Mouse (Mus musculus) right cerebral cortex, postnatal 36 days (tissue): Measurements from ENCODE around the gene Kcnb1.
A peak's percentile ranks its signal among the peaks of the same experiment; 100 is the strongest.

Source experiments
- DNase-seq, 2 experiments: peaks; one replicate each; pipeline ENCODE4 v3.0.0; 2022; ENCODE audit warnings: low spot score in 2 of 2, mixed read lengths in 1 of 2

Gene Kcnb1

DNA sequence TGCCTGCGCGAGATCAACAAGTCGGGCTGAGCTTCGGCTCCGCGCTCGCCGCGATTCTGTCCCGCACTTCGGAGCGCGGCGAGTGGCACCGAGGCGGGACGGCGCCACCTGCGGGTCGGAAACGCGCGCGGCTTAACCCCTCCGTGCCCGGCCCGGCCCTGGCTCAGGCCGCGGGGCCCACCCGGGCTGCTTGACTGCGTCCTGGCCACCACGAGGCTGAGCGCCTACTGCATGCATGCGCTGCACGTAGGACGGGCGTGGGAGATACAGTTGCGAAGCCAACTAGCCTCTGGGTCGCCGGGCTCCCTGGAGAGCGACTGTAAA is at the start of gene Kcnb1:
Gene Kcnb1 (minus strand): TSS at position 80 of the 324 bp plus-strand sequence.
- DNase-seq: peak; percentile 71 to 72

- no peak for DNase-seq
These were observed 49.3 kb upstream of the Kcnb1 start for GRCm38 (mm10) chr2:167239262-167239661.

- no peak for DNase-seq
These were observed 47.3 kb upstream of the Kcnb1 start for GRCm38 (mm10) chr2:167237224-167237623.

DNA sequence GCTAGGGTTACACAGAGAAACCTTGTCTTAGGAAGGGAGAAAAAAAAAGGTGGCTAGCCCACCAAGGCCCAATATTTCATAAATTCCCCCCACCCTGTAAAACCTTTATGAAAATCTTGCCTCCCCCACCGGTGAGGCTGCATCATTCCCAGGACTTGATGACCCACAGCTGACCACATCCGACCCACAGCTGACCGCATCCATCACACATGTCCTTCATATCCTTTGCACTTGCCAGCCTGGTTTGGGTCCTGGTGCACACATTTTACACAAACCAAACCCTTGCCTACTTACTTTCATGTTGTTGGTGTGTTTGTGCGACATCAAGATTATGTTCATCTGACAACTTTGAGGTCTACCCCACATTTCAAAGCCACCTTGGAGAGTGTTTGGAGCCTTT is 46.2 kb upstream of the Kcnb1 start:
- no peak for DNase-seq

GRCm38 (mm10) chr2:167235338-167236018 is 45.5 kb upstream of the Kcnb1 start:
- DNase-seq: no peak

DNA sequence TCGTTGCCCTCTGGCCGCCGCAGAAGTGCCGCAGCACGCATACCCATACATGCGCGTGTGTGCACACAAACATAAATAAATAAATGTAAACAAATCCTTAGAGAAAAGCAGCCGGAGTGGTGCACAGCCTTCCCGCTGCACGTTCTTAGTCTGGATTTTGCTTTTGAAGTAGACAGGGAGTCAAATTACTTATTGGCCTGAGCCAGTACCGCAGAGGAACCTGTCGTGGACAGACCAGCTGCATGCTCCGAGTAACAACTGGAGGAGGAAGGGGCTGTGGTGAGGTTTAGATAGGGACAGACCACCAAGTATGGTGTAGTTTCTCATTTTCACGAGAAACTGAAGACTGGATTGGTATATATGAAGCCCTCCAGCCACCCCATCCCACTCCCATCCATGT is 43.8 kb upstream of the Kcnb1 start:
- no peak for DNase-seq

- DNase-seq: no peak
These were observed 43.0 kb upstream of the Kcnb1 start for GRCm38 (mm10) chr2:167233009-167233335.

DNA sequence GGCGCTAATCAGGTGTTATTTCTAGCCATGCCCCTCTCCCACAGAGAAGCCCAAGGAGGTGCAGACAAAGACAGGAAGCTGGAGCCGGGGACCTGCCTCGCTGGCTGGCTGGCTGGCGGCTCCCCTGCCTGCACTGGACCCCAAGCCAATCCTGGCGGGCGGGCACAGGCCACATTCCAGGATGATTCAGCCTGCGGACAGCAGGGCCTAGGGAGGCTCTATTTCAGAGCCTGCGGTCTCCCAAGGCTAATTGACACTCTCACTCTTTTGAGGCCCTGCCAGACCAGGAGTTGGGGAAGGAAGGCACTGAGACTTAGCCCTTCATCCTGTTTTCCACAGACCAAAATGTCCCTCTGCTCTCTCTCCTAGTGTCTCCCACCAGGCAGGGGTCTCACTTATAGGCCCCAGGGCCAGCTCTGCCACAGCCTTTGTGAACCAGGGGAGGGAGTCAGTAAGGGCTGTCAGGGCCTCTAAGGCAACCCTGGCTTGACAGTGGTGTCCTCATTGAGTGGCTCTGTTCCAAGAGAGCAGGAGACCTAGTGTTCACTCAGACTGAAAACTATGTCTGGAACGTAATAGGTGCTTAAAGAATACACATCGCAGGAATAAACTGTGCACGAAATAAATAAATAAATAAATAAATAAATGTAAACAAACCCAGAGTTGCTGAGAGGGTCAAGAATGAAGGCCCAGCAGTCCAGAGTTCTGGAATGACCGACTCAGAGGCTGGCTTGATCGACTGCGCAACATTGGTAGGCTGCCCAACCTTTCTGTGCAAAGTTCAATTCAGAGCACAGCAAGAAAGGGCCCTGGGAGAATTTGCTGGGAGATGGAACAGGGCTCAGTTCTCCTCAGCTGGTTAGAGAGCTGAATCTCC is 42.4 kb upstream of the Kcnb1 start:
- DNase-seq: no peak

DNA sequence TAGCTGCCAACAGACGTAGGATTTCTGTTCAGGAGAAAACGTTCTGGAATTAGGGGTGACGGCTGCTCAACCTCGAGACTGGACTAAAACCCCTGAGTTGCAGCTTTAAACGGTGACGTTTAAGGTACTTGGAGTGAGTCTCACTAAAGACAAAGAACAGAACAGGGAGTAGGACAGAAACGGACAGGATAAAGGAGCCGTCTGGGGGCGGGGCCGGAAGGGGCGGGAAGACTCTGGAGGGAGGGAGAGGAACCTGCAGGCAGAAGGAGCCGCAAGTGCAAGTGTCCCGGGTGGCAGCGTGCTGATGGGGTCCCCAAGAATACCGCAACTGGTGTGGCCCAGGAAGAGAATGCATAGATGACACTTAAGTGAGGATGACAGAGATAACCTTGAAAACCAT is 40.6 kb upstream of the Kcnb1 start:
- no peak for DNase-seq

DNA sequence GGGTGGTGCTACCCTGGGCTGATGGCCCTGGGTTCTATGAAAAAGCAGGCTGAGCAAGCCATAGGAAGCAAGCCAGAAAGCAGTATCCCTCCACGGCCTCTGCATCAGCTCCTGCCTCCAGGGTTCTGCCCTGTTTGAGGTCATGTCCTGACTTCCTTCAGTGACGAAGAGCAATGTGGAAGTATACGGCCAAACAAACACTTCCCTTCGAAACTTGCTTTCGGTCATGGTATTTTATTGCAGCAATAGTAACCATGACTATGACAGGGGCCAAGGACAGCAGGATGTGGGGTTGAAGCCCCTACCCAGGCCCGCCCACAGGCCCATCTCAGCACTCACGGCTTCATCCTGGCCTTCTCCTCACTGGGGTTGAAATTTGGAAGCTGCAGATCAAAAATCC is 35.0 kb upstream of the Kcnb1 start:
- DNase-seq: no peak

- DNase-seq: no peak
These were observed 34.2 kb upstream of the Kcnb1 start for GRCm38 (mm10) chr2:167224194-167224593.

DNA sequence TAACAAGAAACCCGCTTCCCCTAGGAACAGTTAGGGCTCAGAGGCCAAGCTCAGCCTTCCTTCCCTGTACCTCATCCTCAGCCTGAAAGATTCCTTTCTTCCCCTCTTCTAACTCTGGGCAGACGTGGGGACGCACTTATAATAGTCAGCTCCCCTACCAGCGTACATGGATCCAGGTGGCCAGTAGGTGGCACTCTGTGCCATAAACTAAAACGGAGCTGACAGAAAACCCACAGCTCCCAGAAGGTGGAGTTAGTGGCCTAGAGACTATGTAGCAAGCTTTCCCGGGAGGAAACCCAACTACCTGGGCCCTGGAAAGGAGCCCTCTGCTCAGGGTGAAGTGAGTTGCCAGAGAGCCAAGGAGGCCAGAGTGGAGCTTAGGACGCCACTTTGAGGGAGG is 32.2 kb upstream of the Kcnb1 start:
- peak; percentile 53 to 55 for DNase-seq

DNA sequence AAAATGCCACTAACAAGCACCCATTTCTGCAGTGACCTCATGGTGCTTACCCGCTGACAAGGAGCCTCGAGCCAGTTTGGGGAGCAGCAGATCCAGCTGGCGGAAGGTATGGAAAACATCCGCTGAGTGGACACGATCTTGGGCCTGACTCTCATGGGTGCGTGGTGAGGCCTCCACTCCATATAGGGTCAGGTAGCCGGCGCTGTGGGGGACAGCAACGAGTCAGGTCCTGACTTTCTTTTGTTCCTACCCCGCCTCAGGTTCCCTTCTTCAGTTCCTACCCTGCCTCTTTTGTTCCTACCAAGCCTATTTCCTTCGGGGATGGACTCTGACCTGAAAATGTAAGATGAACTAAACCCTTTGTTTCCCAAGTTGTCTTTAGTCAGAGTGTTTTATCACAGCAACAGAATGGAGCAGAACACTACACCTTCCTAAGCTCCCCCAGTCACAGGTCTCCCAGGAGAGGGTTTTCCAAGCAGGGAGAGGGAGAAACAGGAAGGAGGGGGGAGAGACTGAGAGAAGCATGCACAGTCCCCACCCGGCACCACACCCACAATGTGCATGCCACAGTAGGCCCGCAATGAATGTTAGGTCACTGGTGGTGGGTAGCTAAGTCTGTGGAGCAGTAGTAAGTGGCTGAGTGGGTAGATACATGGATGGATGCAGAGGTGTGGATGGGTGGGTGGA is 31.3 kb upstream of the Kcnb1 start:
- DNase-seq: no peak

DNA sequence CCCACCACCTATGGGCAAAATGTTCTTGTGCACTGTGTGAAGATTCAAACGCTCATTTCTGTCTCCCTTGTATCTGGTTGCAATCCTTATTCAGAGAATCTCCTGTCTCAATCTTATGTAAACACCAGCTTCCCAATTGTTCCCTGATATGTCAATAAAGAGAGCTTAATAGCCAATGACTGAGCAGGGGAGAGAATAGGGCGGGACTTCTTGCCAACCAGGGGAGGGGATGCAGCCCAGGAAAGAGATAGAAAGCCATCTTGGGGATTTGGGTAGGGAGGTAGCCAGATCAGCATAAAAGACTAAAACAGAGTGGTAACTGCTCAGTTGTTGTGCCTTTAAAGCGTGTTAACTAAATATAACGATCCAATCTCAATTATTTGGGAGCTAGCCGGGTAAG is 30.8 kb upstream of the Kcnb1 start:
- no peak for DNase-seq

DNA sequence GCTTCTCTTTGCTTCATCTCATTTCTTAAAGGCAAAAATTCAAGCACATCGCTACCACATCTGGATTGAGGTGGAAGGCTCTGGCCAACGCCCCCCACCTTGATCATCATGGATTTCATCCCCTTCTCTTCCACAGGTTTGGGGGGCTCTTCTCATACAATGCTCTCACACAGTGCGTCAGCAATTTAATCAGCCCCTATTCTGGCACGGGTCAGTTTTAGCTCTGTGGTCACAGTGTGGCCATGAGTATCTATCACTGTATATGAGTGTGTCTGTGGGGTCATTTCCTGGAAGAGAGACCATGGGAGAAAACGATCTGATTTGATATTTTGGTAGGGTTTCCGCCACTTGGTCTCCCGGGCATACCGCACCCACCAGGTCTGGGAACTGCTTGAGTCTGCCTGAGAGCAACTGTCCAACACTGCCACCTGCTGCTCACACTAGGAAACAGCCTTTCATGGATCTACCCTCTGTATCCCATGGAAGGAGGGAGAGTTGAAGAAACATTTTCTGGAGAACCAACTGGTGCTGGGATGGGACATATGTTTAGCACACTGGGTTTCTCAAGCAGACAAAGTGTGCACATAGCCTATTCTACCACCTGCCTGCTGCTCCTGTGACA is 29.3 kb upstream of the Kcnb1 start:
- DNase-seq: peak; percentile 77 to 78

DNA sequence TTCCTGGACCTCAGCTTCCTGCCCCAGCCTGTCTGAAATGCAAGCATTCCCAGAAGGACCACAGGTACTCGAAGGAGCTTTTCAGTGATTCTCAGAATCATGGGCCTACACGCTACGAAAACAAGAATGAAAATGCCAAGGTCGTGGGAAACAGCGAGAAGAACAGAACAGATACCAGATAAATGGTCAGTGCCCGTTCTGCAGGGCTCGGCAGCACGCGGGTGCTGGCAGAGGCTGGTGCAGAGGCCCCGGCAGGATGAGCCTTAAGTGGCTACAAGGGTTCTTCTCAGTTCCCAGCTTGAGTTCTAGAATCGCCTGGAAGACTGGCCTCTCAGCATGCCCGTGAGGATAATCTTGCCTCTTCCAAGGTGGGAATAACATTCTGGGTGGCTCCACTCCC is 23.7 kb upstream of the Kcnb1 start:
- no peak for DNase-seq

DNA sequence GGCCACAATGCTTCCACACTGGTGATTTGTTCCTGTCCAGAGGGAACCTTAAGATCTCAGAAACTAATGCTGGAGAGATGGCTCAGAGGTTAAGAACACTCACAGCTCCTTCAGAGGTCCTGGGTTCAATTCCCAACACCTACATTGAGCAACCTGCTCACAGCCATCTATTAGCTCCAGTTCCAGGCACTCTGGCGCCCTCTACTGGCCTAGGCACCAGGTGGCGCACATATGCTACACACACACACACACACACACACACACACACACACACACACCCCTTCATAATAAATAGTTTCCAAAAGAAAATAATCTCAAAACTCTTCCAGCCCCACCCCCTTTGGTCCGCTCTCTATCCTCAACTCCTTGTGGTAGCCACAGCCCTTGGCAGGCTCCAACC is 23.1 kb upstream of the Kcnb1 start:
- DNase-seq: no peak

GRCm38 (mm10) chr2:167212551-167212950 is 22.6 kb upstream of the Kcnb1 start:
- no peak for DNase-seq

DNA sequence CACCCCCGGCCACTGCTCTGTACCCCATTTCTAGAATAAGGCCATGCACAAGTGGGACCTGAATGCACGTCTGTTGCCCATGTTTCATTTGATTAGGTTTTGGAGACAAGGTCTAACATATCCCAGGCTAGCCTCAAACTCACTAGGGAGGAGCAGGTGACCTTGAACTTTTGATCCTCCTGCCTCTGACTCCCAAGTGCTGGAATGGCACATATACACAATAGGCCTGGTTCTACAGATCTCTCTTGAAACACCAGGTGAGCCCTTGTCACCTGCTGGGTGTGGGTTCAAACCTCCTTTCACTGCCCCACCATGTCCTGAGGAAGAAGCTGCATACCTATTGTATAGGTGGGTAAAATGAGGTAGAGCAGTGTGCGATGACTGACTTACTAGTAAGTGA is 22.1 kb upstream of the Kcnb1 start:
- DNase-seq: no peak

DNA sequence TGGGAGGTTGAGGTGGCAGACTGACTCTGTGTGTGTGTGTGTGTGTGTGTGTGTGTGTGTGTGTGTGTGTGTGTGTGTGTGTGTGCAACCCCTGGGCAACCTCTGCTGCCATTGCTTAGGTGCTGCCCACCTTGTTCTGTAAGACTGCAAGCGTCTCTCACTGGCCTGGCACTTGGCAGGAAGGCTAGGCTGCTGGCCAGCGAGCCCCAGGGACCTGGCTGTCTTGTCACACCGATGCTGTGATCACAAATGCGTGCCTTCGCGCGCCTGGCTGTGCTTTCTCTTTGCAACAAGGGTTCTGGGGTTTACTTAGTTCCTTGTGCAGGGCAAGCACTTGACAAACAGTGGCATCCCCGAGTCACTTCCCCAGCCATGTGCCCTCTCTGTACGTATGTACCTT is 19.9 kb upstream of the Kcnb1 start:
- DNase-seq: no peak

DNA sequence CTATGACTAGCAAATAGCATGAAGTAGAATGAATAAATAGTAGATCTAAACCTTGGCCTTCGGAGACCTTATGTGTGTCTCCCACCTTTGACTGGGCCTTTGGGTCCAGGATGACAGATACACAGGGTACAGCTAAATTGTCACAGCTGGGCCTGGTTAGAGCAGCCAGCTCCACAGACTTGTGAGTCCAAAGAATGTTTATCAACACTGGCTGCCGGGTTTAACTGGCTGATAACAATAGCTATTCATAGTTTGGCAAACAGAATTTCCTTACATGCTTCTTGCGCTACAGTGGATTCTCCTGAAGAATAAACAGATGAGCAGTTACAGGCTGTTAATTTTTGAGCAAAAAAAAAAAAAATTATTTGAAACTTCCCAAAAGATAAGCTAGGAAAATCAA is 19.0 kb upstream of the Kcnb1 start:
- no peak for DNase-seq

GRCm38 (mm10) chr2:167205918-167206629 is 16.1 kb upstream of the Kcnb1 start:
- DNase-seq: no peak
